Mouse (Mus musculus) forebrain, embryonic 10.5 days (tissue): ENCODE results near the gene Snapc5. TPM values are rescaled to one million over a fixed set of nuclear protein-coding genes. Genes with fewer than 3 reads are reported as not detected.

Source experiments
- DNase-seq: peaks from one replicate; pipeline ENCODE4 v3.0.0-alpha.2; 2017; ENCODE audit warnings: low spot score; ENCODE audit errors: extremely low spot score
- H3K27ac ChIP-seq: fragments of 300-500 bp; sonication (generic); 2 replicates; pipeline ENCODE4 v1.5.1; 2016; ENCODE audit warnings: mild to moderate bottlenecking
- H3K27me3 ChIP-seq: fragments of 300-500 bp; sonication (generic); 2 replicates; pipeline ENCODE4 v1.6.1; 2016; ENCODE audit warnings: mild to moderate bottlenecking; ENCODE audit not compliant: poor library complexity, severe bottlenecking
- H3K36me3 ChIP-seq: fragments of 300-500 bp; sonication (generic); replicated peaks from 2 replicates; pipeline ENCODE4 v1.6.1; 2016; ENCODE audit warnings: mild to moderate bottlenecking, moderate library complexity
- H3K4me1 ChIP-seq: fragments of 300-500 bp; sonication (generic); 2 replicates; pipeline ENCODE4 v1.6.1; 2016
- H3K4me3 ChIP-seq: fragments of 300-500 bp; sonication (generic); 2 replicates; pipeline ENCODE4 v1.5.1; 2016; ENCODE audit warnings: mild to moderate bottlenecking, moderate library complexity
- H3K9me3 ChIP-seq: fragments of 300-500 bp; sonication (generic); 2 replicates; pipeline ENCODE4 v1.6.1; 2016; ENCODE audit warnings: mild to moderate bottlenecking, moderate library complexity
- WGBS: fragments of 180-500 bp; shearing (Covaris S2); methylation state at CpG from one replicate; pipeline ENCODE4 v1.1.7; 2016; 5-methylcytosine and 5-hydroxymethylcytosine counted together
- polyA plus RNA-seq: library from polyadenylated mRNA; unstranded; fragments of >200 nt; fragmentation: Nextera tagmentation; extraction: Ambion mirVana; gene quantifications from 2 replicates; pipeline ENCODE4 v1.2.1, GENCODE M21; 2016

The Snapc5 gene
- polyA plus RNA-seq, 1 experiment from 2014 or later, result 35.6 TPM

- Histone ChIP-seq H3K4me3 (no peak overlapping the region), H3K9me3 (no peaks in the 10 kb centered on the region), H3K27me3 (no peaks in the 10 kb centered on the region), H3K4me1 (peaks cover 3% of the 10 kb centered on the region), H3K36me3 (peaks cover 51% of the 10 kb centered on the region), H3K27ac (no peak overlapping the region)
- WGBS, result 95% methylated on average over 17 of the region's 17 CpGs
- DNase-seq, result no peak
Observed at GRCm38 (mm10) chr9:64214452-64214851, 35.4 kb downstream of the Snapc5 start.

GRCm38 (mm10) chr9:64216090-64216489 lies 37.0 kb downstream of the Snapc5 start:
- Histone ChIP-seq H3K4me3 (no peak overlapping the region), H3K27me3 (no peaks in the 10 kb centered on the region), H3K27ac (no peak overlapping the region), H3K4me1 (peaks cover 19% of the 10 kb centered on the region), H3K9me3 (no peaks in the 10 kb centered on the region), H3K36me3 (peaks cover 35% of the 10 kb centered on the region)
- DNase-seq, result no peak
- WGBS, result 88% methylated on average over 4 of the region's 4 CpGs

- WGBS, result 93% methylated on average over 2 of the region's 2 CpGs
- Histone ChIP-seq H3K4me3 (no peak overlapping the region), H3K27me3 (no peaks in the 10 kb centered on the region), H3K9me3 (no peaks in the 10 kb centered on the region), H3K36me3 (peaks cover 29% of the 10 kb centered on the region), H3K4me1 (peaks cover 19% of the 10 kb centered on the region), H3K27ac (no peak overlapping the region)
- no peak for DNase-seq
Observed at GRCm38 (mm10) chr9:64216641-64217040, 37.6 kb downstream of the Snapc5 start.

GRCm38 (mm10) chr9:64217887-64218286 lies 38.8 kb downstream of the Snapc5 start:
- Histone ChIP-seq H3K27ac (no peak overlapping the region), H3K9me3 (no peaks in the 10 kb centered on the region), H3K4me3 (no peak overlapping the region), H3K27me3 (no peaks in the 10 kb centered on the region), H3K4me1 (peaks cover 19% of the 10 kb centered on the region), H3K36me3 (peaks cover 17% of the 10 kb centered on the region)
- no peak for DNase-seq

GRCm38 (mm10) chr9:64219305-64219704 lies 40.2 kb downstream of the Snapc5 start:
- WGBS, result 73% methylated on average over 1 of the region's 1 CpGs
- H3K36me3 ChIP-seq, result peaks cover 4% of the 10 kb centered on the region
- no peaks in the 10 kb centered on the region for H3K9me3 ChIP-seq
- H3K27ac ChIP-seq, result no peak overlapping the region
- no peak for DNase-seq
- H3K4me1 ChIP-seq, result peaks cover 19% of the 10 kb centered on the region
- no peaks in the 10 kb centered on the region for H3K27me3 ChIP-seq
- no peak overlapping the region for H3K4me3 ChIP-seq

- Histone ChIP-seq H3K4me3 (no peak overlapping the region), H3K9me3 (no peaks in the 10 kb centered on the region), H3K27ac (no peak overlapping the region), H3K4me1 (peaks cover 19% of the 10 kb centered on the region), H3K36me3 (peaks cover 4% of the 10 kb centered on the region; the same call in 1 of the 2 replicates), H3K27me3 (no peaks in the 10 kb centered on the region)
- 82% methylated on average over 10 of the region's 10 CpGs for WGBS
- DNase-seq, result no peak
Observed at GRCm38 (mm10) chr9:64219772-64220420, 40.8 kb downstream of the Snapc5 start.

GRCm38 (mm10) chr9:64220603-64221002 lies 41.5 kb downstream of the Snapc5 start:
- no peak overlapping the region for H3K27ac ChIP-seq
- H3K4me1 ChIP-seq, result peaks cover 19% of the 10 kb centered on the region
- DNase-seq, result no peak
- peaks cover 5% of the 10 kb centered on the region; the same call in 1 of the 2 replicates for H3K36me3 ChIP-seq
- no peaks in the 10 kb centered on the region for H3K27me3 ChIP-seq
- H3K4me3 ChIP-seq, result no peak overlapping the region
- no peaks in the 10 kb centered on the region for H3K9me3 ChIP-seq
- WGBS, result 83% methylated on average over 1 of the region's 1 CpGs

GRCm38 (mm10) chr9:64221480-64221879 lies 42.4 kb downstream of the Snapc5 start:
- 95% methylated on average over 4 of the region's 4 CpGs for WGBS
- H3K36me3 ChIP-seq, result peaks cover 5% of the 10 kb centered on the region; the same call in 1 of the 2 replicates
- H3K27ac ChIP-seq, result no peak overlapping the region
- DNase-seq, result no peak
- H3K4me3 ChIP-seq, result no peak overlapping the region
- no peaks in the 10 kb centered on the region for H3K9me3 ChIP-seq
- H3K27me3 ChIP-seq, result no peaks in the 10 kb centered on the region
- H3K4me1 ChIP-seq, result peaks cover 19% of the 10 kb centered on the region

GRCm38 (mm10) chr9:64222098-64222497 lies 43.0 kb downstream of the Snapc5 start:
- no peak for DNase-seq
- H3K36me3 ChIP-seq, result peaks cover 8% of the 10 kb centered on the region
- H3K9me3 ChIP-seq, result no peaks in the 10 kb centered on the region
- no peak overlapping the region for H3K27ac ChIP-seq
- 76% methylated on average over 2 of the region's 2 CpGs for WGBS
- H3K4me3 ChIP-seq, result no peak overlapping the region
- H3K4me1 ChIP-seq, result peaks cover 19% of the 10 kb centered on the region
- no peaks in the 10 kb centered on the region for H3K27me3 ChIP-seq

GRCm38 (mm10) chr9:64225805-64226204 lies 46.7 kb downstream of the Snapc5 start:
- Histone ChIP-seq H3K4me3 (no peak overlapping the region), H3K27ac (no peak overlapping the region), H3K36me3 (peaks cover 9% of the 10 kb centered on the region), H3K4me1 (peaks cover 10% of the 10 kb centered on the region), H3K27me3 (no peaks in the 10 kb centered on the region), H3K9me3 (no peaks in the 10 kb centered on the region)
- DNase-seq, result no peak

GRCm38 (mm10) chr9:64227736-64228135 lies 48.7 kb downstream of the Snapc5 start:
- H3K4me3 ChIP-seq, result no peak overlapping the region
- no peaks in the 10 kb centered on the region for H3K27me3 ChIP-seq
- H3K36me3 ChIP-seq, result peaks cover 9% of the 10 kb centered on the region
- H3K4me1 ChIP-seq, result peaks cover 28% of the 10 kb centered on the region
- H3K9me3 ChIP-seq, result no peaks in the 10 kb centered on the region
- no peak for DNase-seq
- WGBS, result 90% methylated on average over 12 of the region's 12 CpGs
- no peak overlapping the region for H3K27ac ChIP-seq

- Histone ChIP-seq H3K9me3 (no peaks in the 10 kb centered on the region), H3K36me3 (peaks cover 10% of the 10 kb centered on the region), H3K4me3 (no peak overlapping the region), H3K4me1 (peaks cover 38% of the 10 kb centered on the region), H3K27me3 (no peaks in the 10 kb centered on the region), H3K27ac (no peak overlapping the region)
- no peak for DNase-seq
Observed at GRCm38 (mm10) chr9:64228972-64229371, 49.9 kb downstream of the Snapc5 start.

GRCm38 (mm10) chr9:64231171-64231570 lies 52.1 kb downstream of the Snapc5 start:
- Histone ChIP-seq H3K9me3 (no peaks in the 10 kb centered on the region), H3K36me3 (peaks cover 24% of the 10 kb centered on the region), H3K4me3 (no peak overlapping the region), H3K4me1 (peaks cover 41% of the 10 kb centered on the region), H3K27ac (peak overlapping the region; percentile 2; the same call in 1 of the 2 replicates), H3K27me3 (no peaks in the 10 kb centered on the region)
- 72% methylated on average over 5 of the region's 5 CpGs for WGBS
- no peak for DNase-seq

GRCm38 (mm10) chr9:64231674-64232073 lies 52.6 kb downstream of the Snapc5 start:
- H3K4me3 ChIP-seq, result no peak overlapping the region
- H3K27me3 ChIP-seq, result no peaks in the 10 kb centered on the region
- peaks cover 41% of the 10 kb centered on the region for H3K4me1 ChIP-seq
- H3K36me3 ChIP-seq, result peaks cover 27% of the 10 kb centered on the region
- 86% methylated on average over 3 of the region's 3 CpGs for WGBS
- H3K27ac ChIP-seq, result peak overlapping the region; percentile 2; the same call in 1 of the 2 replicates
- no peak for DNase-seq
- H3K9me3 ChIP-seq, result no peaks in the 10 kb centered on the region
